Mouse (Mus musculus) E14TG2a.4 (cell line): ENCODE measurements around the gene Zfp398.

ENCODE experiments used
- H3K27me3 ChIP-seq: 2 replicates; pipeline ENCODE4 v1.6.1; 2014; ENCODE audit warnings: low read length, control low read depth; ENCODE audit not compliant: insufficient read depth
- H3K36me3 ChIP-seq: 2 replicates; pipeline ENCODE4 v1.6.1; 2014; ENCODE audit warnings: low read length, control low read depth; ENCODE audit not compliant: insufficient read depth
- H3K4me1 ChIP-seq: replicated peaks from 2 replicates; pipeline ENCODE4 v1.6.1; 2014; ENCODE audit warnings: low read depth, low read length, control low read depth
- H3K4me3 ChIP-seq: replicated peaks from 2 replicates; pipeline ENCODE4 v1.5.1; 2014; ENCODE audit warnings: mild to moderate bottlenecking, low read length
- H3K9me3 ChIP-seq: 2 replicates; pipeline ENCODE4 v1.6.1; 2014; ENCODE audit warnings: low read length, control low read depth
- CTCF ChIP-seq: conservative IDR thresholded peaks from 2 replicates; pipeline ENCODE4 v1.5.1; 2014; ENCODE audit warnings: low read length
- NANOG ChIP-seq: IDR thresholded peaks from 2 replicates; pipeline ENCODE4 v1.6.1; 2014; ENCODE audit warnings: borderline replicate concordance, low read length, mixed read lengths
- POU5F1 ChIP-seq: IDR thresholded peaks from 2 replicates; pipeline ENCODE4 v1.6.1; 2014; ENCODE audit warnings: low read length, borderline replicate concordance

Zfp398 gene

GRCm38 (mm10) chr6:47819626-47820325, 15.7 kb upstream of the Zfp398 start:
- peaks cover 10% of the 10 kb centered on the region; the same call in 1 of the 2 replicates for H3K36me3 ChIP-seq
- no peaks in the 10 kb centered on the region for H3K9me3 ChIP-seq

GRCm38 (mm10) chr6:47821236-47821635, 14.2 kb upstream of the Zfp398 start:
- H3K36me3 ChIP-seq, result peaks cover 10% of the 10 kb centered on the region; the same call in 1 of the 2 replicates

More at GRCm38 (mm10) chr6:47819626-47820325, 15.7 kb upstream of the Zfp398 start:
- peaks cover 65% of the 10 kb centered on the region for H3K4me1 ChIP-seq
- TF ChIP-seq POU5F1 (no peak), NANOG (no peak), CTCF (no peak)
- peak overlapping the region; percentile 72 for H3K4me3 ChIP-seq
- peaks cover 12% of the 10 kb centered on the region; the same call in 1 of the 2 replicates for H3K27me3 ChIP-seq

GRCm38 (mm10) chr6:47821776-47822175, 13.7 kb upstream of the Zfp398 start:
- TF ChIP-seq CTCF (no peak), NANOG (no peak), POU5F1 (no peak)
- Histone ChIP-seq H3K9me3 (no peaks in the 10 kb centered on the region), H3K27me3 (peaks cover 12% of the 10 kb centered on the region; the same call in 1 of the 2 replicates), H3K4me3 (no peak overlapping the region), H3K4me1 (peaks cover 62% of the 10 kb centered on the region), H3K36me3 (peaks cover 10% of the 10 kb centered on the region; the same call in 1 of the 2 replicates)

More at GRCm38 (mm10) chr6:47821236-47821635, 14.2 kb upstream of the Zfp398 start:
- Histone ChIP-seq H3K4me3 (no peak overlapping the region), H3K4me1 (peaks cover 62% of the 10 kb centered on the region), H3K27me3 (peaks cover 12% of the 10 kb centered on the region; the same call in 1 of the 2 replicates), H3K9me3 (no peaks in the 10 kb centered on the region)
- TF ChIP-seq CTCF (no peak), NANOG (no peak), POU5F1 (no peak)

GRCm38 (mm10) chr6:47824241-47824640, 11.2 kb upstream of the Zfp398 start:
- H3K36me3 ChIP-seq, result peaks cover 10% of the 10 kb centered on the region; the same call in 1 of the 2 replicates
- H3K4me1 ChIP-seq, result peaks cover 57% of the 10 kb centered on the region
- peaks cover 13% of the 10 kb centered on the region for H3K27me3 ChIP-seq
- no peaks in the 10 kb centered on the region for H3K9me3 ChIP-seq
- H3K4me3 ChIP-seq, result 0 out of 2 replicates have a peak overlapping the region, but pooled peaks have one; percentile 17
- TF ChIP-seq NANOG, result no peak
- TF ChIP-seq CTCF, result no peak
- no peak for TF ChIP-seq POU5F1

GRCm38 (mm10) chr6:47827462-47827861, 8.0 kb upstream of the Zfp398 start:
- no peaks in the 10 kb centered on the region for H3K36me3 ChIP-seq
- no peak for TF ChIP-seq CTCF
- no peak for TF ChIP-seq NANOG
- TF ChIP-seq POU5F1, result no peak
- no peaks in the 10 kb centered on the region for H3K9me3 ChIP-seq
- H3K4me1 ChIP-seq, result peaks cover 39% of the 10 kb centered on the region
- peaks cover 6% of the 10 kb centered on the region; the same call in 1 of the 2 replicates for H3K27me3 ChIP-seq
- no peak overlapping the region for H3K4me3 ChIP-seq

GRCm38 (mm10) chr6:47828950-47829349, 6.5 kb upstream of the Zfp398 start:
- no peak for TF ChIP-seq NANOG
- no peak for TF ChIP-seq CTCF
- TF ChIP-seq POU5F1, result no peak
- no peaks in the 10 kb centered on the region for H3K9me3 ChIP-seq
- H3K27me3 ChIP-seq, result peaks cover 9% of the 10 kb centered on the region
- no peak overlapping the region for H3K4me3 ChIP-seq
- H3K36me3 ChIP-seq, result no peaks in the 10 kb centered on the region
- H3K4me1 ChIP-seq, result peaks cover 24% of the 10 kb centered on the region

- H3K9me3 ChIP-seq, result no peaks in the 10 kb centered on the region
Observed at GRCm38 (mm10) chr6:47830104-47831078, 5.1 kb upstream of the Zfp398 start, which contains the start of gene Zfp786. Gene Zfp786 (minus strand): TSS chr6:47830867.

GRCm38 (mm10) chr6:47832220-47832619, 3.2 kb upstream of the Zfp398 start:
- Histone ChIP-seq H3K4me1 (peaks cover 12% of the 10 kb centered on the region), H3K4me3 (no peak overlapping the region), H3K27me3 (peaks cover 16% of the 10 kb centered on the region), H3K9me3 (no peaks in the 10 kb centered on the region), H3K36me3 (no peaks in the 10 kb centered on the region)
- TF ChIP-seq CTCF (no peak), NANOG (no peak), POU5F1 (no peak)

More at GRCm38 (mm10) chr6:47830104-47831078, 5.1 kb upstream of the Zfp398 start, which contains the start of gene Zfp786:
- H3K27me3 ChIP-seq, result peaks cover 9% of the 10 kb centered on the region
- H3K4me1 ChIP-seq, result peaks cover 12% of the 10 kb centered on the region
- H3K4me3 ChIP-seq, result peak within 1 kb of the TSS; percentile 93
- H3K36me3 ChIP-seq, result no peaks in the 10 kb centered on the region
- TF ChIP-seq CTCF (peak; percentile 33), POU5F1 (no peak)
